Mouse (Mus musculus) fat pad, adult 2 months (tissue): ENCODE data around the gene Cdcp1.

Experiments used
- DNase-seq: peaks from one replicate; pipeline ENCODE4 v3.0.0-alpha.2; 2011; ENCODE audit warnings: low read depth, low spot score; ENCODE audit errors: extremely low read depth

Cdcp1 gene

DNA sequence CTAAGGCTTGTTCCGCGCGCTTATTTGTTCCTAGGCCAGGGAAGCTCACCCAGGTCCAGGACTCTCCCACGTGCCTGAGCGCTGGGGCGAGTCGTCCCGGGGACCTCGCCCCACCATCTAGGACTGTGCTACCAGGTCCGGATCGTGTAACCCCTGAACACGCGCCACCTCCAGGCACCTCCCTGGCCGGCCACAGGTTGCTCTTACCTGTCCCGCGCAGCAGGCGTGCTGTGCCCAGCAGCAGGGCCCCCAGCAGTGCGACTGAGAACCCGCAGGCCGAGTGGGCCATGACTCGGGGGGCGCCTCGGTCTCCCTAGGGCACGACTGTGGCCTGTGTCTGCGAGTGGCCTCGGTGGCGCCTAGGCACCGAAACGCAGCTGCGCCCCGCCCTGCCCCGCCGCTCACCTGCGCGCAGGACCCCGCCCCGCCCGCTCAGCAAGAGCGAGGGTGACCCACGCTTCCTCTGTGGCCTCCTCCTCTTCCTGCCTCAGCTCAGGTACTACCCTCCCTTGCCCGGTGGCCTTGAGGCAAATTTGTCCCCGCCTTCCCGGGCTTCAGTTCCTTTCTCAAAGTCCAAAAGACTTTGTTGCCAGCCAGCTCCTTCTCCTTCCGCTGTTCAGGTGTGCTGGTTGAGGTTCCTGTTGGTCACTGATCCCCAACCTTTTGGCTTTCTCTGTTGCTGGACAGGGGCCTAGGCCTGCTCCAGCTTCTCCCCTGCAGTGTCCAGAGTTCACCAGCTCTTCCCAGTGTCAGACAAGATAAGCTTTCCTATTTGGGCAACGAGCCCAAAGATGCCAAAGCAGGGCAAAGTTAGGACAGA lies at the start of gene Cdcp1:
Cdcp1 (minus strand) TSS at position 418 of the 820 bp plus-strand sequence.
- DNase-seq = peak; percentile 69

- no peak for DNase-seq
Measured at GRCm38 (mm10) chr9:123260611-123261021, 44.8 kb upstream of the Cdcp1 start, which contains the start of gene Tmem158. Tmem158 (minus strand) TSS chr9:123260764.

- DNase-seq = no peak
Measured at GRCm38 (mm10) chr9:123259896-123260610, 44.2 kb upstream of the Cdcp1 start.

DNA sequence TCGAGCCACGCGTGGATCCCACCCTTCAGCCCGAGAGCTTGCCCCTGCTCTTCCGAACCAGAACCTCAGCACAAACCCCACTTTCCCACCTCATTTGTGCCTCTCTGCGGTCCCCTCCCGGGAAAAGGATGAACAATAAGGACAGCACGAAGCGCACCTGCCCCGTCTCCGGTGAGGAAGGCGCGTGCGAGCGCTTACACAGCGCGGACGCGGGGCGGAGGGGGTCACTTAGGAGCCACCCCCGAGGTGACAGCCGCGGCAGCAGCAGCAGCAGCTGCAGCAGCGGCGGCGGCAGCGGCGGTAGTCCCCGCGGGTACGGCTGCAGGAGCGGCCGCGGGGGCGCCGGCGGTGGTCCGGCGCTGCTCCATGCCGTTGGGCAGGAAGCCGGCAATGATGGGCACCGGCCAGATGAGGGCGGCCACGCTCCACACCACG lies 43.6 kb upstream of the Cdcp1 start:
- DNase-seq = no peak

DNA sequence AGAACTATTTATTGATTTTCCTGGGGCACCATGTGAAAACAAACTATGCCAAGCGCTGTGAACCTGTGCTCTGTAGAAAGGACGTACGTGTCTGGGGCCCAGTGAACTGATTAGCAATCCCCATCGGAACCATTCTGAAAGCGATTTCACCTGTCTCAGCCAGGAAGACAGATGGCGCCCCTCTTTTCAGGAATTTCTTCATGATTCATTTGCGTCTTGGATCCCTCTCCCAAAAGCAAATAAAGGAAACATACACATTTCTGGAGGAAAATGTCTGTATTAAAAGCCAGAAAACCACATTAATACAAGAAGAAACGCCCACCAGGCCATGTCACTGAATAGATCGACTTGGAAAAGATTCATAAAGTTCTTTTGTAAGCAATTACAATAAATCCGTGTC lies 43.0 kb upstream of the Cdcp1 start:
- no peak for DNase-seq

- no peak for DNase-seq
Measured at GRCm38 (mm10) chr9:123255736-123256135, 39.9 kb upstream of the Cdcp1 start.

DNA sequence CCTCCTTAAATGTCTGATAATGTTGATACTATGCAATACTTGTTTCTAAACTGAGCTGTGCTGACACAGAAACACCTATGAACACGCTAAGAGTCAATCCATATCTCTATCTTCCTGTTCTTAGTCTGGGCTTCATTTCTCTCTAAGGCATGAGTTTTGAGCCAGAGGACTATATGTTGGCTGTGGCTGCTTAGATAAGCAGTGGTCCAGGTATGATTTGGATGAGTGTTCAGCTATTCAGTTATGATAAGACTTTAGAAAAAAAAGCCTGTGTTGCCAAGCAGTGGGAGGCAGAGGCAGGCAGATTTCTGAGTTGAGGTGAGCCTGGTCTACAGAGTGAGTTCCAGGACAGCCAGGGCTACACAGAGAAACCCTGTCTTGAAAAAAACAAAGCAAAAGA lies 32.2 kb upstream of the Cdcp1 start:
- no peak for DNase-seq

GRCm38 (mm10) chr9:123245146-123245545 lies 29.3 kb upstream of the Cdcp1 start:
- DNase-seq = no peak

DNA sequence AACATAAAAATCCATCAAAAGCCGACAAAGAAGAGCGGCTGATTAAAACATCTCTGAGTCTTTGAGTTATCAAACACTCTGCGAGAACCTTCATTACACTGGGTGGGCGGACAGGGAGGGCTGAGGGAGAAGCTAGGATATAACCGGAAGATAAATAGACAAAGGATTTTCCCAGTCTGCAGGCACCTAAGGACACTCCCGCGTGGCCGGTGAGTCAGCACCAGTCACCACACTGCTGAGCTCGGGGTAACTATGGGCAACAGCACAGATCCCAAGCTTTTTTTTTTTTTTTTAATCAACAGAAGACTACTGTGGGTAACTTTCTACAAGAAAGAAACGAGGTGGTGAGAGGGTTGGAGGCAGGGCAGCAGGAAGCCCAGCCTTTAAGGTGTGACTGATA lies 28.1 kb upstream of the Cdcp1 start:
- DNase-seq = no peak

DNA sequence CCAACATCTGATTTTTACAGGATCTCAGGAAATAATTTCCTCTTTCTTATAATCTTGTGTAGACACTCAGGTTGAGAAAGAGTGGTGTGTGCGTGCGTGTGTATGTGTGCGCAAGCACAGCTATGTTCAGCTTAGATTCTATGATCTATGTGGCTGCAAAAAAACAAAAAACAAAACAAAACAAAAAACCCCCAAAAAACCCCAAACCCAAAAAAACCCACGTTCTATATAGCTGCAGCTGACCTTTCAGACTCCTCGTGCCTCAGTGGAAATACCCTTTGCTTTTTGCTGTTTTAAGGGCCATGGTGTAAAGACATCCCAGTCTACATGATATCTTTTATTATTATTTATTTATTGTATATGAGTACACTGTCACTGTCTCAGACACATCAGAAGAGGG lies 25.4 kb upstream of the Cdcp1 start:
- no peak for DNase-seq

DNA sequence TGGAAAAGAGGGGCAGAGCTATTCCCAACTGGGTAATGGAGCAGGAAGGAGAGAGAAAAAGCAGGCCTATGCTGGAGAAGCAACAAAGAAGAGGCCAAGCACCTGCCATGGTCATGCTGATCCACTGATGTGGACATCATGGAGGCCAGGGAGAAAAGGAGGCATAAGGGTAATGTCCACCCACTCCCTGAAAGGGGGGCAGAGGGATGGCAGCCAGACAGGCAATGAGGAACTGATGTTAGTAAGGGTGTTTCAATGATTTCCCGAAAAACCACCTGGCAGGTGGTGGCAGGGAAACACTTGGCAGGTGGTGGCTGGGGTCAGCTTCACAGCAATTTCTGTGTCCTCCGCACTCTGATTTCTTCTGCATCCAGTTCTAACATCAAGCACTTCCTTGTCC lies 24.9 kb upstream of the Cdcp1 start:
- no peak for DNase-seq

GRCm38 (mm10) chr9:123240271-123240670 lies 24.4 kb upstream of the Cdcp1 start:
- no peak for DNase-seq

GRCm38 (mm10) chr9:123239651-123240050 lies 23.8 kb upstream of the Cdcp1 start:
- no peak for DNase-seq

- DNase-seq = peak; percentile 75
Measured at GRCm38 (mm10) chr9:123238256-123239045, 22.6 kb upstream of the Cdcp1 start.

DNA sequence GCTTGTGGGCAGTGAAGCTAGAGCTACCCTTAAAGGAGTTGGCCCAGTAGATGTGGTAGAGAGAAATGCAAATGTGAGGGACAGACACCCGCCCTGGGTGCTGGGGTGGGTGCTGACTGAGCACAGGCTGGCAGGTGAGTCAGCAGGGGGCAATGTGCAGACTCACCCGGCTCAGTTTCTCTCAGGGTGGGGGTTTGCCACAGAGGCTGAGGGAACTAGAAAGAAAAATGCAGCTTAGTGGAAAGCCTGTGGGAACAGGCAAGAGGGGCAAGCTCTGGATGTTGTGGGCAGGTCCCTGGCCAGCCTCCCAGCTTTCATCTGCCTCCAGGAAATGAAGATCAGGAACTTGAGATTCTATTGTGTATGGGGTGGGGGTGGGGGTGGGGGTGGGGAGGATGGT lies 21.9 kb upstream of the Cdcp1 start:
- no peak for DNase-seq

DNA sequence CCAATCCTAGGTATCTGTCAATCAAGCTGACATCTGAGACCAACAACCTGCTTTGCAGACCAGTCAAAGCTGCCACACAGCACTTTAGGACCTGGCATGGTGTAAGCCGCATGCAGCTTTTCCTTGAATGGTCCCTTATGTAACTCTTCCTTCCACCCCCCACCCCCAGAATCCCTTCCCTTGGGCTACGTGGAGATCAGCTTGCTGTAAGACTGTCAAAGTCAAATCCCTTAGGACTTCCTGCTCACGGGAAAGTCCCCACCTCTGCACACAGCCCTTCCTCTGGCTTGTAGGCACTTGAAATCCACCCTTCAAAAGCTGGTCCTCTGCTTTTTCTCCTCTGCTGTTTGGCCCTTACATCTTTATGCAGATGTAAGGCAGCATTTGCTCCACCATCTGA lies 19.8 kb upstream of the Cdcp1 start:
- peak; percentile 77 for DNase-seq

DNA sequence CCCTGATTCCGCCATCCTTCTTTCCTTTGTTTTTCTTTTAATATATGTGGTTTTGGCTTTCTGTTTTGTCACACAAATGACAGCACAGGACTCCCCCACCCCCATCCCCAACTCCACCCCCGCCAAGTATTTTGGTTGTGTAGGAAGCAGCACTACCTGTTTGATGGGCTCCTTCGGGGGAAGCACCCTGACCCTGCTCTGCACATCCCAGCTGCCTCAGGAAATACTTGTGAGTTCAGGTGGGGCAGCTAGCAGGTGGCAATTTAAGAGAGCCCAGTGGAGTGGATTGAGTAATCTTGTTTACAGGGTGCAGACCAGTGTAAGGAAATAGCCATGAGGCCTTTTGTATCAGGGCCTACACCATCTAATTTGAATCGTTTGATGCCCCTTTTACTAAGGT lies 14.0 kb upstream of the Cdcp1 start:
- DNase-seq = no peak

DNA sequence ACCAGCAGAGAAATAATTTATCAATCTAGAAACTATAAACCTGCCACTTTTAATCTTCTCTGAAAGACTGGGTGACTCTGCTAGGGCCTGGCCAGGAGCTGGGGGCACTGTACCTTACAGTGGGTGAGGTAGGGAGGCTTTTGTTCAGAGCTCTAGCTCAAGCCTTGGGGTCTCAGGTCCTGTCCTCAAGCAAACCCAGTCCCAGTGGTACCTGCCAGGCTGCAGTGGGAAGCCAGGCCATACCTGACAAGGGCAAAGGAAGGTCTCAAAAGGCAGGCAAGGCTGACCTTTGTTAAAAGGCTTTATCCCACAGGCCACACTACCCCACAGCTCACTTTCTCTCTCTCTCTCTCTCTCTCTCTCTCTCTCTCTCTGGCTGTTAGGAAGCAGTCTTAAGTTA lies 12.8 kb upstream of the Cdcp1 start:
- no peak for DNase-seq

GRCm38 (mm10) chr9:123227106-123227750 lies 11.4 kb upstream of the Cdcp1 start:
- no peak for DNase-seq

DNA sequence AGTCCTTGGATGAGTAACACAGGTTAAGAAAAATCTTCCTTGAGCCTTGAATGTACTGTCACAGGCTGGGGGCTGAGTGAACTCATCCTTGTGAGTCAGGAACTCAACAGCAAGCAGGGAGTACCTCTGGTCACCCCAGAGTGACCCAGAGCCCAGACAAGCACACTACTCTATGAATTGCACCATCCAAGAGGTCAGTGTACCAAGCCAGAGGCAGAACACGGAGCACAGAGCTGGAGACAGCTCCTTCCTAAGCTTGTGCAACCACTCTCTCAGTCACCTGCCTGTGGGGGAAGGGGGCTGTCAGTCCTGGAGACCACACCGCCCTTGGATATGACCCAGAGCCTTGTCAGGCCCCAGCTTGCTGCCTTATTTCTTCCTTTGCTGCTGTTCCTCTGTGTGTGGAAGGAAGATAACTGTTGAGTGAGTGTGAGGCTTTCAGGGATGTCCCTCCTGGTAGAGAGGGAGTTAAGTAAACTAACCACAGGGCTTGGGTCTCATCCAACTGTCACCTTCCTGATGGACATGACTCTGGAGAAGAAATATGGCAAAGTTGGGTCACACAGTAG lies 9.1 kb upstream of the Cdcp1 start:
- peak; percentile 71 for DNase-seq

DNA sequence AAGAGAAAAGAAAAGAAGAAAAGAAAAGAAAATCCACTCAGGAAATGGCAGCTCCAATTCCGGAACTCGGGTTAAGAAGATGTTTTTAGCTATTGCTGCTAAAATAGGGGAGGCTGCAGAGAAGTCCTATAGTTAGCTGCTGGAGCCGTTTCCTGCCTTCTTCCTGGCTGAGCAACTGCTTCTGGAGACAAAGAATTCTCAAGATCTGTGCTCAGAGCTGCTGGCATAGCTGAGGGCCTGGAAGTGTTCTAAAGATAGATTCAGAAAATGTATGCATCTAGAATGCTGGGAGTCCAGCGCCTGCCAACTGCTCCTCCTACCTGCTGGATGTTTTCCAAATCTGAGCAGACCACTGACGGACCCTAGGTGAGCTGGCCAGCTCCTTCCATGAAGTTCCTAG lies 4.0 kb upstream of the Cdcp1 start:
- DNase-seq = no peak
